Mouse (Mus musculus): Measurements from ENCODE around the gene Mmp23. TPM values are rescaled to one million over a fixed set of nuclear protein-coding genes. Genes with fewer than 3 reads are reported as not detected.
A peak's percentile ranks its signal among the peaks of the same experiment; 100 is the strongest.

Mmp23 gene
- polyA plus RNA-seq, 1 experiment from 2014 or later: 13.6 TPM

GRCm38 (mm10) chr4:155601091-155601996 lies 51.8 kb downstream of the Mmp23 start, which contains the start of gene Slc35e2:
Gene Slc35e2, plus strand, starts transcription at chr4:155601416.
- Histone ChIP-seq H3K27me3 (replicated peaks; ENCODE audit: control insufficient read depth, insufficient read depth, low read length) (no peaks in the 10 kb centered on the region), H3K9ac (ENCODE audit: low read depth, low read length) (peak within 1 kb of the TSS; percentile 87), H3K36me3 (ENCODE audit: control insufficient read depth, insufficient read depth, low read length) (peaks cover 3% of the 10 kb centered on the region; the same call in 1 of the 2 replicates), H3K4me2 (peak within 1 kb of the TSS; percentile 84), H3K9me3 (ENCODE audit: control insufficient read depth, low read length) (no peaks in the 10 kb centered on the region), H3K27ac (ENCODE audit: low read depth, low read length) (peak within 1 kb of the TSS; percentile 99), H3K4me3 (ENCODE audit: low read depth, low read length) (peak within 1 kb of the TSS; percentile 90), H3K4me1 (replicated peaks; ENCODE audit: control insufficient read depth, insufficient read depth, low read length) (peaks cover 16% of the 10 kb centered on the region)
- under 1% methylated on average over 58 of the region's 65 CpGs for WGBS
- peak; percentile 98 for DNase-seq (ENCODE audit: low spot score)
- ATAC-seq (replicated peaks; ENCODE audit: low FRiP score): peak; percentile 90

Other genes with a start within 250 kb of the Mmp23 start
- 0.90 and 1.1 TPM in 2 replicates for gene Cfap74, start 244.2 kb downstream of the Mmp23 start, polyA plus RNA-seq (2014; fragmentation: Nextera tagmentation; extraction: Ambion mirVana)
- gene Tmem52, start 184.3 kb downstream of the Mmp23 start, polyA plus RNA-seq (2014; fragmentation: Nextera tagmentation; extraction: Ambion mirVana): not detected in 2 replicates
- gene Gnb1, start 162.0 kb downstream of the Mmp23 start, polyA plus RNA-seq (2014; fragmentation: Nextera tagmentation; extraction: Ambion mirVana): 273 and 277 TPM in 2 replicates
- gene Nadk, start 91.0 kb downstream of the Mmp23 start, polyA plus RNA-seq (2014; fragmentation: Nextera tagmentation; extraction: Ambion mirVana): 117 and 128 TPM in 2 replicates
- gene Slc35e2, start 52.0 kb downstream of the Mmp23 start, polyA plus RNA-seq (2014; fragmentation: Nextera tagmentation; extraction: Ambion mirVana): 13.4 and 14.5 TPM in 2 replicates
- 57.9 and 64.9 TPM in 2 replicates for gene Cdk11b, start 28.5 kb downstream of the Mmp23 start, polyA plus RNA-seq (2014; fragmentation: Nextera tagmentation; extraction: Ambion mirVana)
- not detected in 2 replicates for gene Gm10563, start 8.0 kb downstream of the Mmp23 start, polyA plus RNA-seq (2014; fragmentation: Nextera tagmentation; extraction: Ambion mirVana)
- 10.4 and 12.2 TPM in 2 replicates for gene Mib2, start 15.8 kb upstream of the Mmp23 start, polyA plus RNA-seq (2014; fragmentation: Nextera tagmentation; extraction: Ambion mirVana)
- 0.86 and 1.4 TPM in 2 replicates for gene Fndc10, start 41.0 kb upstream of the Mmp23 start, polyA plus RNA-seq (2014; fragmentation: Nextera tagmentation; extraction: Ambion mirVana)
- 122 and 125 TPM in 2 replicates for gene Ssu72, start 51.4 kb upstream of the Mmp23 start, polyA plus RNA-seq (2014; fragmentation: Nextera tagmentation; extraction: Ambion mirVana)
- gene Tmem240, start 81.4 kb upstream of the Mmp23 start, polyA plus RNA-seq (2014; fragmentation: Nextera tagmentation; extraction: Ambion mirVana): 0.69 and 0.70 TPM in 2 replicates
- 156 and 161 TPM in 2 replicates for gene Atad3a, start 107.7 kb upstream of the Mmp23 start, polyA plus RNA-seq (2014; fragmentation: Nextera tagmentation; extraction: Ambion mirVana)
- gene Vwa1, start 121.3 kb upstream of the Mmp23 start, polyA plus RNA-seq (2014; fragmentation: Nextera tagmentation; extraction: Ambion mirVana): 1.2 and 1.3 TPM in 2 replicates
- gene Tmem88b, start 132.5 kb upstream of the Mmp23 start, polyA plus RNA-seq (2014; fragmentation: Nextera tagmentation; extraction: Ambion mirVana): 0.25 and 0.39 TPM in 2 replicates
- not detected in 2 replicates for gene Ankrd65, start 137.1 kb upstream of the Mmp23 start, polyA plus RNA-seq (2014; fragmentation: Nextera tagmentation; extraction: Ambion mirVana)
- gene Mrpl20, start 149.5 kb upstream of the Mmp23 start, polyA plus RNA-seq (2014; fragmentation: Nextera tagmentation; extraction: Ambion mirVana): 312 and 326 TPM in 2 replicates
- 132 and 140 TPM in 2 replicates for gene Ccnl2, start 159.1 kb upstream of the Mmp23 start, polyA plus RNA-seq (2014; fragmentation: Nextera tagmentation; extraction: Ambion mirVana)
- gene Aurkaip1, start 177.9 kb upstream of the Mmp23 start, polyA plus RNA-seq (2014; fragmentation: Nextera tagmentation; extraction: Ambion mirVana): 199 and 212 TPM in 2 replicates
- 14.9 and 16.6 TPM in 2 replicates for gene Mxra8, start 186.3 kb upstream of the Mmp23 start, polyA plus RNA-seq (2014; fragmentation: Nextera tagmentation; extraction: Ambion mirVana)
- gene Dvl1, start 194.0 kb upstream of the Mmp23 start, polyA plus RNA-seq (2014; fragmentation: Nextera tagmentation; extraction: Ambion mirVana): 7.0 and 11.0 TPM in 2 replicates
- gene Tas1r3, start 210.0 kb upstream of the Mmp23 start, polyA plus RNA-seq (2014; fragmentation: Nextera tagmentation; extraction: Ambion mirVana): 0.22 and 0.26 TPM in 2 replicates
- gene Cptp, start 216.1 kb upstream of the Mmp23 start, polyA plus RNA-seq (2014; fragmentation: Nextera tagmentation; extraction: Ambion mirVana): 16.4 and 16.9 TPM in 2 replicates
- 79.3 and 86.8 TPM in 2 replicates for gene Ints11, start 216.2 kb upstream of the Mmp23 start, polyA plus RNA-seq (2014; fragmentation: Nextera tagmentation; extraction: Ambion mirVana)
- 48.5 and 49.1 TPM in 2 replicates for gene Pusl1, start 238.4 kb upstream of the Mmp23 start, polyA plus RNA-seq (2014; fragmentation: Nextera tagmentation; extraction: Ambion mirVana)
- gene Acap3, start 238.4 kb upstream of the Mmp23 start, polyA plus RNA-seq (2014; fragmentation: Nextera tagmentation; extraction: Ambion mirVana): 16.1 and 17.9 TPM in 2 replicates

Data from liver, embryonic 11.5 days (tissue).